Mouse (Mus musculus): ENCODE measurements around the gene Spag7. TPM values are rescaled to one million over a fixed set of nuclear protein-coding genes. Genes with fewer than 3 reads are reported as not detected.
A peak's percentile ranks its signal among the peaks of the same experiment; 100 is the strongest.

Gene Spag7
- polyA plus RNA-seq, 1 experiment from 2014 or later: 182 TPM

DNA sequence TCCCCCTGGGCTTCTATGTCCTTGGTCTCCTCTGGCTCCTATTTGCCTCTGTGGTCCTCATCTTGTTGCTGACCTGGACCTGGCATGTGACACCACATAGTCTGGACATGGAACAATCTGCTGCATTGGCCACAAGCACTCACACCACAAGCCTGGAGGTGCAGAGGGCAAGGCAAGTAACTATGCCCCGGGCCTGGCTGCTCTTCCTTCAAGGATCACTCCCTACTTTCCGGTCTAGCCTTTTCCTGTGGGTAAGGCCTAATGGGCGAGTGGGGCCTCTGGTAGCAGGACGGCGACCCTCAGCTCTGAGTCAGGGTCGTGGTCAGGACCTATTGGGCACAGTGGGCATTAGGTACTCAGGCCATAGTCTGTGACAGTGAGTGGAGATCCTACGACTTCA is 28.0 kb downstream of the Spag7 start:
- Histone ChIP-seq H3K27ac (no peak overlapping the region), H3K36me3 (peaks cover 35% of the 10 kb centered on the region), H3K27me3 (ENCODE audit: low read depth, poor library complexity, severe bottlenecking) (no peaks in the 10 kb centered on the region), H3K4me3 (no peak overlapping the region), H3K9me3 (replicated peaks) (no peaks in the 10 kb centered on the region), H3K4me1 (peaks cover 15% of the 10 kb centered on the region)
- DNase-seq (ENCODE audit: low spot score): no peak
- WGBS: 75% methylated on average over 7 of the region's 7 CpGs

DNA sequence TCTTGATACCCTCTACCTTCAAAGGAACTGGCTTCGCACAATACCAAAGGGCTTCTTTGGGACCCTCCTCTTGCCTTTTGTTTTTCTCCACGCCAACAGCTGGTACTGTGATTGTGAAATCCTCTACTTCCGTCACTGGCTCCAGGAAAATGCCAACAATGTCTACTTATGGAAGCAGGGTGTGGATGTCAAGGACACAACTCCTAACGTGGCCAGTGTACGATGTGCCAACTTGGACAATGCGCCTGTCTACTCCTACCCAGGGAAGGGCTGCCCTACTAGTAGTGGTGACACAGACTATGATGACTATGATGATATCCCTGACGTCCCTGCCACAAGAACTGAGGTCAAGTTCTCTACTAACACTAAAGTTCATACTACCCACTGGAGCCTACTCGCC is 29.2 kb downstream of the Spag7 start:
- Histone ChIP-seq H3K27ac (no peak overlapping the region), H3K27me3 (ENCODE audit: low read depth, poor library complexity, severe bottlenecking) (no peaks in the 10 kb centered on the region), H3K9me3 (replicated peaks) (no peaks in the 10 kb centered on the region), H3K4me3 (no peak overlapping the region), H3K36me3 (peaks cover 25% of the 10 kb centered on the region), H3K4me1 (0 out of 2 replicates have a peak, but pooled peaks cover 2% of the 10 kb centered on the region)
- no peak for DNase-seq (ENCODE audit: low spot score)
- 87% methylated on average over 8 of the region's 8 CpGs for WGBS

DNA sequence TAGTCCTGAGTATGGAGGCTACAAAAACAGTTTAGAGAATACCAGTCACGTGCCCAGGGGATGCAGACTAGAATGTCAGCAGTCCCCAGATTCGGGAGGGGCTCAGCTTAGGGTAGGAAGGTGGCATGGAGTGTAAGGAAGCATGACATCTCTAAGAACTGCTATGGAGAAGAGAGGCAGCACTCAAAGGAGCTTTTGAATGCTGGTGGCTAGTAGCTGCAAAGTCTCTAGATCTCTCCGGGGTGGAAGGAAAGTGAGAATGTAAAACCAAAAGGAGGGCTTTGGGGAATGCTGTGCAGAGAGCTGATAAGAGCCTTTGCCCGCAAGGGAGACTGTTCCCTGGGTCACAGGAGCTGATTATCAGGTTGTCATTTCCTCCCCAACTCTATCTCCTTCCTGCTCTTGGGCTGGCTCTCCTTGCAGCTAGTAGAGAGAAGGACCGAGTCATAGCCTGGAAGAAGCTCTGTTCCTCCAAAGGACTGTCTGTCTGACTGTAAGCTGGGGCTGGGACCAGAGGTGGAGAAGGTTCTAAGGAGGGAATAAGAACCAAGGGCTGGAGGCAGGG is 30.4 kb downstream of the Spag7 start, which contains the start of gene Gp1ba:
Gene Gp1ba (plus strand): TSS at position 409 of the 565 bp plus-strand sequence.
- DNase-seq (ENCODE audit: low spot score): no peak
- H3K36me3 ChIP-seq: peaks cover 13% of the 10 kb centered on the region
- WGBS: 44% methylated on average over 5 of the region's 5 CpGs
- H3K4me3 ChIP-seq: no peak within 1 kb of the TSS
- H3K4me1 ChIP-seq: no peaks in the 10 kb centered on the region
- no peaks in the 10 kb centered on the region for H3K27me3 ChIP-seq (ENCODE audit: low read depth, poor library complexity, severe bottlenecking)
- no peak within 1 kb of the TSS for H3K27ac ChIP-seq
- H3K9me3 ChIP-seq (replicated peaks): no peaks in the 10 kb centered on the region

DNA sequence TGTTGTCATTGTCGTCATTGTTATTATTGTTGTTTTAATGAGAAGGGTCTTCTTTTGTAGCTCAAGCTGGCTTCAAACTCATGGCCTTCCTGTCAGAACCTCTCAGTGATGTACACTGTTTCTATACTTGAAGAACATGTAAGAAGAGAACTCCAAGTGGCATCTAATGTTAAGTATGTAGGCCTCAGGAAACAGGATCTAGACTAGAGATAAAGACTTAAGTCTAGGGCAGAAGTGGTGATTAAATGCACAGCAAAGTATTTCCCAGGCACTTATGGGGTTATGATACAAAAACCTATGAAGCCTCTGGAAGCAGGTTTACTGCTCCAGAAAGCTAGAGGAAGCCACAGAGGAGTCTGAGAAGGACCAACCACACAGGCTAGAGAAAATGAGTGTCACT is 30.9 kb downstream of the Spag7 start:
- no peak for DNase-seq (ENCODE audit: low spot score)
- WGBS: 89% methylated on average over 1 of the region's 1 CpGs
- H3K27ac ChIP-seq: no peak overlapping the region
- H3K4me1 ChIP-seq: no peaks in the 10 kb centered on the region
- H3K4me3 ChIP-seq: no peak overlapping the region
- H3K27me3 ChIP-seq (ENCODE audit: low read depth, poor library complexity, severe bottlenecking): no peaks in the 10 kb centered on the region
- H3K36me3 ChIP-seq: peaks cover 8% of the 10 kb centered on the region
- H3K9me3 ChIP-seq (replicated peaks): no peaks in the 10 kb centered on the region

DNA sequence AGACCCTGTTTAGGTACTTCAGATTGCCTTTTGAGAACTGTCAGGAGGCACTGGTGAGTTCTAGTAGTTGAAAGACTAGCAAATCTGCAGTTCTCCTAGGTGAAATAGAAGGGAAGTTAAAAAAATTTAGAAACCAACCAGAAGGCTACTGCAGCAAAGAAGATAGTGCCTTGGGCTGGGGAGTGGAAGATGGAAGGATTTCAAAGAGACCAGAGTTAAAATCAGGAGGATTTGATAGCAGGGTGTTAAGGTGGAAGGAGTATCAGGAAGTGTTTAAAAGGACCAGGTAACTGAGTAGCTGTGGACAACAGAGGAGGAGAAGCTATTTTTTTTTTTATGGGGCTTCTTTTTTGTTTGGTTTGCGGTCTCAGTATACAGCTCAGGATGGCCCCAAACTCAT is 31.5 kb downstream of the Spag7 start:
- Histone ChIP-seq H3K27ac (no peak overlapping the region), H3K27me3 (ENCODE audit: low read depth, poor library complexity, severe bottlenecking) (no peaks in the 10 kb centered on the region), H3K4me3 (no peak overlapping the region), H3K4me1 (no peaks in the 10 kb centered on the region), H3K36me3 (peaks cover 3% of the 10 kb centered on the region), H3K9me3 (replicated peaks) (no peaks in the 10 kb centered on the region)
- 100% methylated on average over 1 of the region's 1 CpGs for WGBS
- no peak for DNase-seq (ENCODE audit: low spot score)

DNA sequence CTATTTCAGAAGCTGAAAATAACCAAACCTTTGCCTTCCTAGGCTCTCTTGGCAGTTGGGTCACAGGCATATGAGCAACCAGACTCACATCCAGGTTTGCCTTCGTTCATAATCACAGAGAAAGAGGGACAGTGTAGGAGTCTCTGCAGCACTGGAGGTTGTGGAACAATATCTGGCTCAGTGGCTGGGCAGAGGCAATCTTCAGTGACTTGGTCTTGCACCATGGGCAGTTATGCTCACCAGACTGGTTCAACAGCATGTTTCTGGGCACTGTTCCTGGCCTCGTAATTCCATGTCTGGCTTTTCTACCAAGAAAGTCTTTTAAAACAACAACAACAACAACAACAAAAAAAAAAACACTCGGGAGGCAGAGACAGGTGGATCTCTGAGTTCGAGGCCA is 33.6 kb downstream of the Spag7 start:
- no peaks in the 10 kb centered on the region for H3K9me3 ChIP-seq (replicated peaks)
- no peaks in the 10 kb centered on the region for H3K36me3 ChIP-seq
- H3K4me1 ChIP-seq: no peaks in the 10 kb centered on the region
- 82% methylated on average over 4 of the region's 4 CpGs for WGBS
- no peak for DNase-seq (ENCODE audit: low spot score)
- H3K4me3 ChIP-seq: no peak overlapping the region
- H3K27ac ChIP-seq: no peak overlapping the region
- H3K27me3 ChIP-seq (ENCODE audit: low read depth, poor library complexity, severe bottlenecking): no peaks in the 10 kb centered on the region

DNA sequence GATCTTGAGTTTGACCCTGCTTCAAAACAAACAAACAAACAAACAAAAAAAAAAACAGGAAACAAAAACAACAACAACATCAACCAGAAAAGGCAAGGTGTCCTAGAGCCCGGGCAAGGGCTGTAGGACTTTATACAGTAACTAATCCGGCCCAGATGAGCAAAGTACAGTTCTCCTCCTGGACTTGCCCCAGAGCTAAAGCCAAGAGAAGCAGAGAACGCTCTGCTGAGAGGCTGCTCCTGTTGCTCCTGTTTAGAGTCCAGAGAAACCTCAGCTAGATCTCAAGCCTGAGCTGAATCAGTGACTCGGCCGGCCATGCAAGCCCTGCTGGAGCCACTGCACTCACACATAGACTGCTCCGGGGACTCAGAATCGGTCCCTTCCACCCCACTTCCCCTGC is 39.1 kb downstream of the Spag7 start:
- Histone ChIP-seq H3K27ac (no peak overlapping the region), H3K9me3 (replicated peaks) (no peaks in the 10 kb centered on the region), H3K4me1 (no peaks in the 10 kb centered on the region), H3K27me3 (ENCODE audit: low read depth, poor library complexity, severe bottlenecking) (no peaks in the 10 kb centered on the region), H3K36me3 (no peaks in the 10 kb centered on the region), H3K4me3 (no peak overlapping the region)
- 70% methylated on average over 7 of the region's 7 CpGs for WGBS
- no peak for DNase-seq (ENCODE audit: low spot score)

DNA sequence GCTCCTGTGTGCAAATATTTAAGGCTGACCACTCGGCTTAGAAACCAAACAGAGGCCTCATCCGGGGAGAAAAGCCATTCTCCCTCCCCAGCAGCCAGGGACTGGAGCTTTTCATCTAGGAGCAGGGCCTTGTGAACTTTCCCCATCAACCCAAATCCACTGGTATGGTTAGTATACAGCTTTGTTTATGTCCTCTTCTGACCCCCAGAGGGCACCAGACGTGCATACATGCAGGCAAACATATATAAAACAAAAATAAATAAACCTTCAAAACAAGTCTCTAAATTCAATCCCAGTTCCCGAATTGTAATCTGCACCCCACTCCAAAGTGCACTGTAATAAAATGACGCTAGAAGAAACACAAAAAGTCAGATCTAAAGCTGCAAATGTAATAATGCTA is 39.7 kb downstream of the Spag7 start:
- H3K27ac ChIP-seq: no peak overlapping the region
- H3K36me3 ChIP-seq: no peaks in the 10 kb centered on the region
- H3K4me3 ChIP-seq: no peak overlapping the region
- no peaks in the 10 kb centered on the region for H3K9me3 ChIP-seq (replicated peaks)
- no peaks in the 10 kb centered on the region for H3K27me3 ChIP-seq (ENCODE audit: low read depth, poor library complexity, severe bottlenecking)
- WGBS: 57% methylated on average over 5 of the region's 5 CpGs
- H3K4me1 ChIP-seq: no peaks in the 10 kb centered on the region
- no peak for DNase-seq (ENCODE audit: low spot score)

DNA sequence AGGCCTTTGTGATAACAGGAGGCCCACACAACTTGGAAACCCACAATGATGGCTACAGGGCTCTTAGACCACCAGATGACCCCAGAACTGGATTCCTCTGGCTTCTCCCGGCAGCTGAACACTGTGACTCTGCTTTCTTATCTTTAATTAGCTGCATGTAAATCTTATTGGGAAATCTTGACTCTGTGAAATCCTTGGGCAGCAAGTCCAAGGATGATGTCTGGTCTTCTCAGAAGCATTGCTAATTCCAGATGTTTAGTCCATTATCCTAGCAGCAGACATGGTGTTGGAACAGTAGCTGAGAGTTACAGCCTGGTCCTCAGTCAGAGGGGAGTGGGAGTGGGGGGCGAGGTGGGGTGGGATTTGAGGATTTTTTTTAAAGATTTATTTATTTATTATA is 40.8 kb downstream of the Spag7 start:
- Histone ChIP-seq H3K36me3 (no peaks in the 10 kb centered on the region), H3K4me3 (no peak overlapping the region), H3K27ac (no peak overlapping the region), H3K9me3 (replicated peaks) (no peaks in the 10 kb centered on the region), H3K27me3 (ENCODE audit: low read depth, poor library complexity, severe bottlenecking) (no peaks in the 10 kb centered on the region), H3K4me1 (no peaks in the 10 kb centered on the region)
- no peak for DNase-seq (ENCODE audit: low spot score)
- 77% methylated on average over 2 of the region's 2 CpGs for WGBS

DNA sequence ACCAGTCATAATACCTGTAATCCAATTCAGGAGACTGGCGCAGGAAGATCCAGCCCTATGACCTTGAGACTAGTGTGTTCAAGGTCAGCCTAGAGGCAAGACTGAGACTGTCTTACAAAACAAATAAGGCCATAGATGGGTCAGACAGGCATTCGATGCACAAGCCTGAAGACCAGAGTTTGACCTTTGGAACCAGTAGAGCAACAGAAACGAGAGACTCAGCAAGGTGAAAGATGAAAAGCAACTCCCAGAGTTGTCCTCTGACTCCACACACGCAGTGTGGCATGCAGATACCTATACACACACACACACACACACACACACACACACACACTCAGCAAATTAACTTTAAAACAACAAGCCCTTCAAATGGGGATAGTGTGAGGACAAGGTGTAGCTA is 42.3 kb downstream of the Spag7 start:
- Histone ChIP-seq H3K4me1 (no peaks in the 10 kb centered on the region), H3K36me3 (no peaks in the 10 kb centered on the region), H3K4me3 (no peak overlapping the region), H3K27ac (no peak overlapping the region), H3K9me3 (replicated peaks) (no peaks in the 10 kb centered on the region), H3K27me3 (ENCODE audit: low read depth, poor library complexity, severe bottlenecking) (no peaks in the 10 kb centered on the region)
- 77% methylated on average over 4 of the region's 4 CpGs for WGBS
- DNase-seq (ENCODE audit: low spot score): no peak

DNA sequence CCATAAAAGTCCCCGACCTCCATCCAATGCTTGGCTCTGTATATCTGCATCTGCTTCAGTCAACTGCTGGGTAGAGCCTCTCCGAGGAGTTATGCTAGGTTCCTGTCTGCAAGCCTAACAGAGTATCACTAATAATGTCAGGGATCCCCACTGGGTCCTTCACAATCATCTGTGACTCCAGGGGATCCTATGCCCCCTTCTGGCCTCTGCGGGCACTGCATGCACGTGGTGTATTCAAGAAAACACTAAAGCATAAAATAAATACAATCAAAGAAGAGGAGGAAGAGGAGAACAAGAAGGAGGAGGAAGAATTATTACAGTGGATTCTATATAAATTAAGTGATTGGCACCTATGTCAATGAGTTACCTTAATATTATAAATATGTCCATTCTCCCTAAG is 43.7 kb downstream of the Spag7 start:
- Histone ChIP-seq H3K27ac (no peak overlapping the region), H3K4me1 (no peaks in the 10 kb centered on the region), H3K36me3 (no peaks in the 10 kb centered on the region), H3K4me3 (no peak overlapping the region), H3K9me3 (replicated peaks) (no peaks in the 10 kb centered on the region), H3K27me3 (ENCODE audit: low read depth, poor library complexity, severe bottlenecking) (no peaks in the 10 kb centered on the region)
- peak; percentile 74 for DNase-seq (ENCODE audit: low spot score)
- WGBS: 49% methylated on average over 4 of the region's 4 CpGs

DNA sequence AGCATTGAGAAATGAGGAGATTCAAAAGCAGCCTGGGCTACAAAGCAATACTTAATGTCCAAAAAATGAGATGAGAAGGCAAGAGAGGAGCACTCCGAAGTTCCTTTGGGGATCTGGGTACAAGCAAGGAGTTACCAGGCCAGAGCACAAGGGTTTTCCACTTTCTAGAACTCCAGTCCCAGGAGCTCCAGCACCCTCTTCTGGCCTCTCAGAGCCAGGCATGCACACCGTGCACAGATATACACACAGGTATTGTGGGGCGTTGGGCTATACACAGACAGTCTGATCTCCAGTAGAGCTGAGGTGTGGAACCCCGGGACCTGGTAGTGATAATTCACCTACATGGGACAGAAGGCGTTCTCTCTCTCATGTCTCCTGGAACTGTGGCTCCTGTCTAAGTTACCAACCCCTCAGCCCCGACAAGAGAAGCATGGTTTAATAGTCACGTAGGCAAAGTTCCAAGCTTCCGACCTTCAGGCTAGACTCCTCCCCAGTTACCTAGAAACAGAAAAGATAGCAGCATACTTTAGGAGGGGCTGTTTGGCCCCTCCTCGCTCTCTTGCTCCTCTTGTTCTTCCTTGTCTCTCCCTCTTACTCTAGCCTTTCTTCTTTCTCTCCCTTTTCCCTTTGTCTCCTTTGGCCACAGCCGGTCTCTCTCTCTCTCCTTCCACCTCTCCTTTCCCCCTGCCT is 46.0 kb downstream of the Spag7 start:
- Histone ChIP-seq H3K4me3 (no peak overlapping the region), H3K9me3 (replicated peaks) (no peaks in the 10 kb centered on the region), H3K36me3 (no peaks in the 10 kb centered on the region), H3K4me1 (no peaks in the 10 kb centered on the region), H3K27ac (no peak overlapping the region), H3K27me3 (ENCODE audit: low read depth, poor library complexity, severe bottlenecking) (no peaks in the 10 kb centered on the region)
- no peak for DNase-seq (ENCODE audit: low spot score)
- WGBS: 84% methylated on average over 10 of the region's 10 CpGs

DNA sequence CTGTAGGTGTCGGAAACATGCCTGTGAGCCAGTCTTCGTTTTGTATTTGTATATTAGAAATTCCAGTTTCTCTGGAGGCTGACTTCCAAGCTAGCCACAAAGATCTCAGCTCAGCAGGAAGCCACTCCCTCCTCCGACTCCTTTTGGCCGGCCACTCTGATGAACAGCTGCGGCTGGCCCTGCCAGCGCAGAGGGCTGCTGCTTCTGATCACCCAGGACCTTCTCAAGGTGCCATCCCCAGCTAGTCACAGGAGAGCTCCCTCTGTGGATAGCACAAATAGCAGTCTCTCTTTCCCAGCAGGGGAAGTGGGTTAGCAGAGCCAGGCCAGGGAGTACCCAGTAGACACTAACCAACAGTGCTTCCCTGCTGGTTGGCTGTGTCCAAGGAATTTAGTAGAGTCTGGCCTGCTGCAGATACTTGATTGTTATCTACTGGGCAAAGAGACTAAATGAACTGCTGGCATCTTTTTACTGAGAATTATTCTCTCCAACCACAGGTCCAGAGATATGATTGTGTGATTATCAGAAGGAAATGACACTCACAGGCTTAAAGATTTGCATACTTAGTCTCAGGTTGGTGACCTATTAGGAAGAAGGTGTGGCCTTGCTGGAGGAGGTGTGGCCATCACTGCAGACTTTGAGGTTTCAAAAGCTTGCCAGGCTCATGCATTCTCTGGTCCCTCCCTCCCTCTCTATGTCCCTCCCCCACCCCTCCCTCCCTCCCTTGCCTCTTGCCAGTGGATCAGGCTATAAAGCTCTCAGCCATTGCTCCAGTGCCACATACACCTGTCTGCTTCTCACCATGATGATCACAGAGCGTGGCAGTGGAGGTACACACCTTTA is 47.0 kb downstream of the Spag7 start:
- 42% methylated on average over 7 of the region's 7 CpGs for WGBS
- H3K9me3 ChIP-seq (replicated peaks): no peaks in the 10 kb centered on the region

More for the DNA sequence above, 47.0 kb downstream of the Spag7 start:
- 0 out of 2 replicates have a peak, but pooled peaks cover under 1% of the 10 kb centered on the region for H3K27me3 ChIP-seq (ENCODE audit: low read depth, poor library complexity, severe bottlenecking)
- H3K27ac ChIP-seq: no peak overlapping the region
- no peak overlapping the region for H3K4me3 ChIP-seq
- H3K4me1 ChIP-seq: no peaks in the 10 kb centered on the region
- no peaks in the 10 kb centered on the region for H3K36me3 ChIP-seq
- no peak for DNase-seq (ENCODE audit: low spot score)
